Mouse (Mus musculus): ENCODE data around the gene Erlin1. TPM values are rescaled to one million over a fixed set of nuclear protein-coding genes. Genes with fewer than 3 reads are reported as not detected.

The Erlin1 gene
- polyA plus RNA-seq, 1 experiment from 2014 or later: 18.7 TPM

GRCm38 (mm10) chr19:44086278-44086677, 16.7 kb upstream of the Erlin1 start:
- no peaks in the 10 kb centered on the region for H3K27me3 ChIP-seq (replicated peaks)
- 78% methylated on average over 3 of the region's 3 CpGs for WGBS
- H3K9me3 ChIP-seq (replicated peaks): no peaks in the 10 kb centered on the region
- H3K36me3 ChIP-seq: peaks cover 53% of the 10 kb centered on the region
- H3K9ac ChIP-seq: no peak overlapping the region
- no peak overlapping the region for H3K27ac ChIP-seq (ENCODE audit: poor library complexity, severe bottlenecking)
- H3K4me2 ChIP-seq: no peak overlapping the region
- no peak overlapping the region for H3K4me3 ChIP-seq
- ATAC-seq (ENCODE audit: insufficient number of reproducible peaks, low FRiP score): no peak
- H3K4me1 ChIP-seq (replicated peaks): no peaks in the 10 kb centered on the region

- 88% methylated on average over 2 of the region's 2 CpGs for WGBS
- H3K27me3 ChIP-seq (replicated peaks): no peaks in the 10 kb centered on the region
- peaks cover 63% of the 10 kb centered on the region for H3K36me3 ChIP-seq
- no peak for ATAC-seq (ENCODE audit: insufficient number of reproducible peaks, low FRiP score)
- no peak overlapping the region for H3K9ac ChIP-seq
- no peaks in the 10 kb centered on the region for H3K9me3 ChIP-seq (replicated peaks)
- H3K27ac ChIP-seq (ENCODE audit: poor library complexity, severe bottlenecking): no peak overlapping the region
- no peak overlapping the region for H3K4me2 ChIP-seq
- no peak overlapping the region for H3K4me3 ChIP-seq
- H3K4me1 ChIP-seq (replicated peaks): no peaks in the 10 kb centered on the region
These were observed 11.3 kb upstream of the Erlin1 start for GRCm38 (mm10) chr19:44080920-44081319.

- no peak overlapping the region for H3K4me2 ChIP-seq
- WGBS: 81% methylated on average over 2 of the region's 2 CpGs
- no peak overlapping the region for H3K9ac ChIP-seq
- H3K36me3 ChIP-seq: peaks cover 65% of the 10 kb centered on the region
- no peak for ATAC-seq (ENCODE audit: insufficient number of reproducible peaks, low FRiP score)
- no peak overlapping the region for H3K4me3 ChIP-seq
- no peaks in the 10 kb centered on the region for H3K9me3 ChIP-seq (replicated peaks)
- no peaks in the 10 kb centered on the region for H3K27me3 ChIP-seq (replicated peaks)
- H3K4me1 ChIP-seq (replicated peaks): no peaks in the 10 kb centered on the region
- no peak overlapping the region for H3K27ac ChIP-seq (ENCODE audit: poor library complexity, severe bottlenecking)
These were observed 10.4 kb upstream of the Erlin1 start for GRCm38 (mm10) chr19:44080023-44080422.

- Histone ChIP-seq H3K4me3 (no peak overlapping the region), H3K4me2 (no peak overlapping the region), H3K27me3 (replicated peaks) (no peaks in the 10 kb centered on the region), H3K4me1 (replicated peaks) (no peaks in the 10 kb centered on the region), H3K9ac (no peak overlapping the region), H3K27ac (ENCODE audit: poor library complexity, severe bottlenecking) (no peak overlapping the region), H3K36me3 (peaks cover 58% of the 10 kb centered on the region), H3K9me3 (replicated peaks) (no peaks in the 10 kb centered on the region)
- 85% methylated on average over 4 of the region's 4 CpGs for WGBS
- no peak for ATAC-seq (ENCODE audit: insufficient number of reproducible peaks, low FRiP score)
These were observed 7.4 kb upstream of the Erlin1 start for GRCm38 (mm10) chr19:44077024-44077423.

DNA sequence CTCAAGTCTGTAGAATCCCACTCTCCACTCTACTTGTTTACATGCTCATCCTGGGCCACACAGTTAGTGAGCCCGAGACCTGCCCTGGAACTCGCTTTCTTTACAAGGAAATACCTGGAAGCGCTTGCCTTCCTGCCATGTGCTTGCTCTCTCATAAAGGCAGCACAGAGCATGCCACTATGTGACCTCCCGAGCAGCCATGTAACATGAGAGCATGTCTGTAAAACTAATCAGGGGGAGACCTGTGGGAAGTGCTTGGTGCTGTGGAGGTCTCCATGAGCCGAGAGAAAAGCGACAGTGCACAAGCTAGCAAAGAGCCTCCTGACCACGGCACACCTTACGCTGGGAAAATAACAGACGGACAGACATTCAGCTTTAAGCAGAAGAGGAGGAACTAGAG, 6.9 kb upstream of the Erlin1 start:
- no peaks in the 10 kb centered on the region for H3K4me1 ChIP-seq (replicated peaks)
- no peaks in the 10 kb centered on the region for H3K9me3 ChIP-seq (replicated peaks)
- H3K36me3 ChIP-seq: peaks cover 58% of the 10 kb centered on the region
- no peak for ATAC-seq (ENCODE audit: insufficient number of reproducible peaks, low FRiP score)
- WGBS: 87% methylated on average over 9 of the region's 9 CpGs
- no peak overlapping the region for H3K27ac ChIP-seq (ENCODE audit: poor library complexity, severe bottlenecking)
- H3K4me3 ChIP-seq: no peak overlapping the region
- no peaks in the 10 kb centered on the region for H3K27me3 ChIP-seq (replicated peaks)
- no peak overlapping the region for H3K4me2 ChIP-seq
- H3K9ac ChIP-seq: no peak overlapping the region

DNA sequence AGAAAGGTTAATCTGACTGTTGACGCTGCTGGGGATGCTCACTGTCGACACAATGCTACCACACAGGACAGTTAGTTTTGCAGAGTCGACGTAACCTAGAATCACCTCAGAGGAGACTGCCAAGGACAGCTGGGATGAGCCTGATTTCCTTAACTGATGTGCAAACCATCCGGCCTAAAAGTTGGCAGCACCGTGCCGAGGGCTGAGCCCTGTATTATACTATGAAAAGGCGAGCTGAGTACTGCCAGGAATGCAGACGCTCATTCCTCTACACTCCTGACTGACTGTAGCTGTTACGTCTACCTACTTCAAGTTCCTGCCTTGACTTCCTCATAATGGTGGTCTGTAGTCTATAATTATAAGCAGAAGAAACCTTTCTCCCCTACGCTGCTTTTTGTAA, 5.4 kb upstream of the Erlin1 start:
- Histone ChIP-seq H3K4me3 (no peak overlapping the region), H3K27ac (ENCODE audit: poor library complexity, severe bottlenecking) (no peak overlapping the region), H3K4me1 (replicated peaks) (no peaks in the 10 kb centered on the region), H3K4me2 (no peak overlapping the region), H3K27me3 (replicated peaks) (no peaks in the 10 kb centered on the region), H3K9ac (no peak overlapping the region), H3K9me3 (replicated peaks) (no peaks in the 10 kb centered on the region), H3K36me3 (peaks cover 48% of the 10 kb centered on the region)
- WGBS: 75% methylated on average over 11 of the region's 11 CpGs
- no peak for ATAC-seq (ENCODE audit: insufficient number of reproducible peaks, low FRiP score)

GRCm38 (mm10) chr19:44071166-44071565, 1.6 kb upstream of the Erlin1 start:
- H3K9ac ChIP-seq: no peak overlapping the region
- no peaks in the 10 kb centered on the region for H3K9me3 ChIP-seq (replicated peaks)
- peaks cover 24% of the 10 kb centered on the region for H3K36me3 ChIP-seq
- H3K4me2 ChIP-seq: no peak overlapping the region
- H3K4me3 ChIP-seq: no peak overlapping the region
- peaks cover 7% of the 10 kb centered on the region; the same call in 1 of the 2 replicates for H3K4me1 ChIP-seq (replicated peaks)
- no peak overlapping the region for H3K27ac ChIP-seq (ENCODE audit: poor library complexity, severe bottlenecking)
- H3K27me3 ChIP-seq (replicated peaks): no peaks in the 10 kb centered on the region
- WGBS: 70% methylated on average over 5 of the region's 5 CpGs
- no peak for ATAC-seq (ENCODE audit: insufficient number of reproducible peaks, low FRiP score)

GRCm38 (mm10) chr19:44069914-44070232, 288 bp upstream of the Erlin1 start:
- Histone ChIP-seq H3K27me3 (replicated peaks) (no peaks in the 10 kb centered on the region), H3K9me3 (replicated peaks) (no peaks in the 10 kb centered on the region), H3K27ac (ENCODE audit: poor library complexity, severe bottlenecking) (no peak overlapping the region), H3K9ac (peak overlapping the region; percentile 81), H3K4me3 (peak overlapping the region; percentile 81), H3K4me1 (replicated peaks) (peaks cover 7% of the 10 kb centered on the region; the same call in 1 of the 2 replicates), H3K36me3 (peaks cover 12% of the 10 kb centered on the region), H3K4me2 (peak overlapping the region; percentile 94)
- no peak for ATAC-seq (ENCODE audit: insufficient number of reproducible peaks, low FRiP score)
- WGBS: 13% methylated on average over 4 of the region's 4 CpGs

GRCm38 (mm10) chr19:44068232-44068631, 1.4 kb downstream of the Erlin1 start:
- Histone ChIP-seq H3K36me3 (peaks cover 19% of the 10 kb centered on the region; the same call in 1 of the 2 replicates), H3K4me1 (replicated peaks) (peaks cover 7% of the 10 kb centered on the region; the same call in 1 of the 2 replicates), H3K9ac (no peak overlapping the region), H3K9me3 (replicated peaks) (no peaks in the 10 kb centered on the region), H3K27ac (ENCODE audit: poor library complexity, severe bottlenecking) (no peak overlapping the region), H3K4me2 (peak overlapping the region; percentile 94), H3K27me3 (replicated peaks) (no peaks in the 10 kb centered on the region), H3K4me3 (peak overlapping the region; percentile 81; the same call in 1 of the 2 replicates)
- no peak for ATAC-seq (ENCODE audit: insufficient number of reproducible peaks, low FRiP score)
- WGBS: 77% methylated on average over 4 of the region's 4 CpGs

- 83% methylated on average over 9 of the region's 9 CpGs for WGBS
- no peak for ATAC-seq (ENCODE audit: insufficient number of reproducible peaks, low FRiP score)
- H3K4me2 ChIP-seq: no peak overlapping the region
These were observed 2.1 kb downstream of the Erlin1 start for GRCm38 (mm10) chr19:44067323-44068049.

GRCm38 (mm10) chr19:44064734-44065133, 4.9 kb downstream of the Erlin1 start:
- Histone ChIP-seq H3K27ac (ENCODE audit: poor library complexity, severe bottlenecking) (no peak overlapping the region), H3K9ac (no peak overlapping the region), H3K36me3 (peaks cover 32% of the 10 kb centered on the region), H3K4me3 (no peak overlapping the region), H3K4me1 (replicated peaks) (peaks cover 7% of the 10 kb centered on the region; the same call in 1 of the 2 replicates), H3K9me3 (replicated peaks) (no peaks in the 10 kb centered on the region), H3K4me2 (no peak overlapping the region), H3K27me3 (replicated peaks) (no peaks in the 10 kb centered on the region)
- 96% methylated on average over 2 of the region's 2 CpGs for WGBS
- ATAC-seq (ENCODE audit: insufficient number of reproducible peaks, low FRiP score): no peak

More at GRCm38 (mm10) chr19:44067323-44068049, 2.1 kb downstream of the Erlin1 start:
- Histone ChIP-seq H3K4me3 (no peak overlapping the region), H3K4me1 (replicated peaks) (peaks cover 7% of the 10 kb centered on the region; the same call in 1 of the 2 replicates), H3K27ac (ENCODE audit: poor library complexity, severe bottlenecking) (no peak overlapping the region), H3K9ac (no peak overlapping the region), H3K9me3 (replicated peaks) (no peaks in the 10 kb centered on the region), H3K27me3 (replicated peaks) (no peaks in the 10 kb centered on the region), H3K36me3 (peaks cover 22% of the 10 kb centered on the region; the same call in 1 of the 2 replicates)

DNA sequence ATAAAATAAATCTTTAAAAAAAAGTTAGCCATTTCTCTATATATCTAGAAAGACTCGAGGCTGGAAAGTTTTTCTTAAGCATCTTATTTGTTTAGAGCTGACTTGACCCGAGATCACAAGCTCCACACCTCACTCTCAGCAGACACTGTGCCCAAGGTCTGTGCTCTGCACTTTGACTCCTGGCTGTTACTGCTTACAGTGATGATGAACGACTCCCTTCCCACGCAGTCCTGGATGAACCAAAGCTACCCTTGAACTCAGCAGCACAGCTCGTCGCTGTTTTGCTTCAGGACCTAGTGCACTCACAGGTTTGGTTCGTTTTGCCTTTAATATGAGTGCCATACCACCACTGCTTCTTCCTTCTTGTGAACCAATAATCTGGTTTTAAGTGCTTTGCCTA, 5.8 kb downstream of the Erlin1 start:
- H3K4me2 ChIP-seq: no peak overlapping the region
- H3K4me3 ChIP-seq: no peak overlapping the region
- H3K27me3 ChIP-seq (replicated peaks): no peaks in the 10 kb centered on the region
- H3K9ac ChIP-seq: no peak overlapping the region
- peaks cover 6% of the 10 kb centered on the region; the same call in 1 of the 2 replicates for H3K4me1 ChIP-seq (replicated peaks)
- WGBS: 87% methylated on average over 7 of the region's 7 CpGs
- no peaks in the 10 kb centered on the region for H3K9me3 ChIP-seq (replicated peaks)
- ATAC-seq (ENCODE audit: insufficient number of reproducible peaks, low FRiP score): no peak
- H3K36me3 ChIP-seq: peaks cover 36% of the 10 kb centered on the region
- H3K27ac ChIP-seq (ENCODE audit: poor library complexity, severe bottlenecking): no peak overlapping the region
